Mouse (Mus musculus) megakaryocyte, adult 5-6 weeks (primary cell): ENCODE data around the gene Cpm. TPM values are rescaled to one million over a fixed set of nuclear protein-coding genes. Genes with fewer than 3 reads are reported as not detected.
"Not testable (repeated sequence)": the region's sequence is repeated elsewhere in the genome, so short reads cannot be mapped to it uniquely, and the experiment has no call there.

Experiments
- ATAC-seq: 2 replicates; pipeline ENCODE4 v1.8.0; 2016; ENCODE audit warnings: mild to moderate bottlenecking, inconsistent platforms; ENCODE audit not compliant: poor library complexity, severe bottlenecking
- total RNA-seq, 2 experiments: library from RNA; stranded (forward) in 1 of 2; stranded (reverse) in 1 of 2; fragments of 153-499, 151-499 nt in 1 of 2; fragments of 221-1000, 200-1000 nt in 1 of 2; gene quantifications; 2 replicates each; pipeline versions ENCODE4 v1.2.3 to v1.2.4; 2015 to 2017

Gene Cpm
- total RNA-seq, 2 experiments from 2014 or later, result 0.38 TPM; not detected in 1

- no peak for ATAC-seq
Observed at GRCm38 (mm10) chr10:117605283-117606243, 23.7 kb upstream of the Cpm start.

GRCm38 (mm10) chr10:117606423-117606822, 22.9 kb upstream of the Cpm start:
- ATAC-seq, result no peak

DNA sequence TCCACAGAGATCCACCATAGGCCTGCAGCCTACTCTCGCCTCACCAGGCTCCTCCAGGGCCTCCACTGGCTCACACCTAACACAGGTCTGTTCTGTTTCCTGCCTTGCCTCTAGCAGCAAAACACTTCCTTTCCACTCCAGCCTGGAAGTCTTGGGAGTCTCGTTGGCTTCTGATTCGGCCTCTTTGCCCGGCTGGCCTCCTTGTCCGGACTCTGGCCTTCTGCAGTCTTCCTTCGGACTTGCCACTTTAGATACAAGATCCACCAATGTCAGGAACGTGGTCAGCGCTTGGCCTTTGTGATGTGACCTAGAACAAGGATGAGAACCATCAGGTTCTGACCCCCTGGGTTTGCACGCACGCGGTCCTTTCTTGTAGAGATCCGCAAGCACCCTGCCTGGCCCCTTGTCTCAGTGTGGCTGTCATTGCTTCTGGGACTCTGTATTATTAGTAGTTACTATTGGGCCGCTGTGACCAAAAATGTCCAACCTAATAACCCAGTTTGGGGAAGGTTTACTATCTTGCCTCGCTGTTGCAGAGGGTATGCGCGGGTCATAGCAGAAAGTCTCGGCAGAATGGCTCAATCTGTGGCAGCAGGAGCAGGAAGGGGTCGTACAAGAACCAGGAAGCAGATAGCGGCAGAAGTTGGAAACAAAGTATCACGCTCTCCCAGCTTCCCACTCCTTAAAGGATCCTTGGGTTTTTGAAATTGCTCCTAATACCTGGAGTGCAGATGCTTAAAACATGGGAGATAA, 22.1 kb upstream of the Cpm start:
- no peak for ATAC-seq

DNA sequence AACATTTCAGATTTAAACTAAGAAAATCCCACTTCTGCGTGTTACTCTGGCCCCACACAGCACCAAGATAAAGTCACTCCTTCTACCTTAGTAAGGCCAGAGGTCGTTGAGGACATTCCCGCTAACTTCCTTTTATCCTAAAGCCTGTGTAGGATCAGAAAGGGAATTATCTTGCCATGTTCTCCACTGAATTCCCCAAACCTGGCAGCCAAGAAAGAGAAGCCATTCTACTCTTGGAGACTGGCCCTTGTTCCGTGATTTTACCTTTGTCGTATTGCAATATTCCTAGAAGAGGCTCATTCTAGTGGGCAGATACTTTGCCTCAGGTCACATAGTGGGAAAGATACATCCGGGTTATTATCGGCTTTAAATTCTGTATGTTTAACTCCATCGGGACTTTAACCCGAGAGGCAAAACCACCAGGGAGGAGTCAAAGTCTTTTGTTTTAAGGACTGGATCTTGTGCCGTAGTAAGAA, 21.5 kb upstream of the Cpm start:
- ATAC-seq, result no peak

- no peak for ATAC-seq
Observed at GRCm38 (mm10) chr10:117608487-117608886, 20.8 kb upstream of the Cpm start.

GRCm38 (mm10) chr10:117608988-117609809, 20.1 kb upstream of the Cpm start:
- ATAC-seq, result no peak

GRCm38 (mm10) chr10:117609810-117610090, 19.6 kb upstream of the Cpm start:
- no peak for ATAC-seq

DNA sequence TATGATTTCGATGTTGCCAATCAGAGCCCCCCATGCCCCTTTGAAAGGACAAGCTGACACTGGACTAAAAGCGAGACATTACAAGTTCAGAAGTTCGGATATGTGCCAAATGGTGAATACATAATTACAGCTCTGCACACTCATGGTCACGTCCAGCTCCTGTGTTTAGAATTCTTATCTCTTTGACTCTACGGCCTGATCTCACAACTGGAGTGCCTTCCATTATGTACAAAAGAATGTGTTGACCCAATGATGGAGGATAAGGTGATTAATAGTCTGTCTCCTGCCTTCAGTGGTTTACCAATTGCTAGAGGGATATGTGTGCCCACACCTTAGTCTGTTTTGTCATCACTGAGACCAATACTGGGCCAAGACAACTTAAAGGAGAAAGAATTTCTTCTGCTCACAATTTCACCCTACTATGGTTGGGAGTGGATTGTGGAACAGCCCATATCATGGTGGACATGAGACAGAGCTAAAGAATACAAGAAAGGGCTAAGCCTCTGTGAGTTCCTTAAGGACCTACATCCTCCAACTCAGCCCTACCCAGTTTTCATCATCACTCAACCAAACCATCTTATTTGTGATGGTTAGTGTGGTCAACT, 19.0 kb upstream of the Cpm start:
- no peak for ATAC-seq

DNA sequence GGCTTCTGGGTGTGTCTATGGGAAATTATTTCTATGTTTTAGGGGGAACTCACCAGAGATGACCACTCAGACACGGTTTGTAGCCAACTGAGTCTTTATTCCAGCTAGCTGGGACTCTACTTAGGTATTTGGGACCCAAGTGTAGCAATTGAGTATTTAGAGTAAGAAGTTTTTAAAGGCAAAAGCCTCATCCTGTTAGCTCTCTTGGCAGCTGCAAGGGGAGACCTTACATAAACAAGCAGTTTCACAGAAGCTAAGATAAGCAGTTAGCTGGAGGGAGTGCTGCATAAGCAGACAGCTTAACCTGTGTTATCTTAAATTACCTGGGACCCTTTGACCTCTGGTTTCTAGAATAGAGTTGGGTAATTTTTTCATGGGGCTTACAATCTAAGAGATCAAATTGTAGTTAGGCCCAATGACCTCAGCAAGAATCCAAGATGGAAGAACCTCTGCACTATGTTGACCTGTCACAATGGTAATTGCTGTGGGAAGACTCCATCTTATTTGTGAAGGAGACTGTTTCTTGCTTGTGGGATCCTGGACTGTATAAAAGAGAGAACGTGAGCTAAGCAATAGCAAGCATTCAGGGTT, 18.4 kb upstream of the Cpm start:
- ATAC-seq, result no peak

DNA sequence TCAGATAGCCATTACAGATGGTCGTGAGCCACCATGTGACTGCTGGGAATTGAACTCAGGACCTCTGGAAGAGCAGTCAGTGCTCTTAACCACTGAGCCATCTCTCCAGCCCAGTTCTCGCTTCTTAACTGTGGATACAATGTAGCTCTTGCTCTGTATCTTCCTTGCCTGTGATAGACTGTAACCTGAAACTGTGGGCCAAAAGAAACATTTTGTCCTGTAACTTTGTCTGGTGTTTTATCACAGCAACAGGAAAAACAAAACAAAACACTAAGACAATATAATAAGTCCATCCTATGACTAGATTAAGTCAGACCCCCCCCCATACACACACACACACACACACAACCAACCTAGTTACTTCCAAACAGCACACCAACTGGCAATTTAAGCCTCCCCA, 17.8 kb upstream of the Cpm start:
- ATAC-seq, result no peak

DNA sequence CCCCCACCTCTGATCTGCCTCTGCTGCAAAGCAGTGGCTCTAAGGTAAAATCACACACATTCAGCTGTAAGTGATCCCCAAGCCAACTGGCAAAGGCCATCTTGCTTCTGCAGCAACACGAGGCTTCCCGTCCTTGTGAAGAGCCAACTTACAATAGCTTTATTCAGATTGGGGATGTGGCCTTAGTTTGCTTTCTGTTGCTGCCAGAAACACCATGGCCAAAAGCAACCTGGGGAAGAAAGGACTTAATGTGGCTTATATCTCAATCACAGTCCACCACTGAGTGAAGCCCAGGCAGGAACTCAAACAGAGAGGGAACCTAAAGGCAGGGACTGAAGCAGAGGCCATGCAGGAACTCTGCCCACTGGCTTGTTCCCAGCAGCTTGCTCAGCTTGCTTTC, 17.3 kb upstream of the Cpm start:
- no peak for ATAC-seq

DNA sequence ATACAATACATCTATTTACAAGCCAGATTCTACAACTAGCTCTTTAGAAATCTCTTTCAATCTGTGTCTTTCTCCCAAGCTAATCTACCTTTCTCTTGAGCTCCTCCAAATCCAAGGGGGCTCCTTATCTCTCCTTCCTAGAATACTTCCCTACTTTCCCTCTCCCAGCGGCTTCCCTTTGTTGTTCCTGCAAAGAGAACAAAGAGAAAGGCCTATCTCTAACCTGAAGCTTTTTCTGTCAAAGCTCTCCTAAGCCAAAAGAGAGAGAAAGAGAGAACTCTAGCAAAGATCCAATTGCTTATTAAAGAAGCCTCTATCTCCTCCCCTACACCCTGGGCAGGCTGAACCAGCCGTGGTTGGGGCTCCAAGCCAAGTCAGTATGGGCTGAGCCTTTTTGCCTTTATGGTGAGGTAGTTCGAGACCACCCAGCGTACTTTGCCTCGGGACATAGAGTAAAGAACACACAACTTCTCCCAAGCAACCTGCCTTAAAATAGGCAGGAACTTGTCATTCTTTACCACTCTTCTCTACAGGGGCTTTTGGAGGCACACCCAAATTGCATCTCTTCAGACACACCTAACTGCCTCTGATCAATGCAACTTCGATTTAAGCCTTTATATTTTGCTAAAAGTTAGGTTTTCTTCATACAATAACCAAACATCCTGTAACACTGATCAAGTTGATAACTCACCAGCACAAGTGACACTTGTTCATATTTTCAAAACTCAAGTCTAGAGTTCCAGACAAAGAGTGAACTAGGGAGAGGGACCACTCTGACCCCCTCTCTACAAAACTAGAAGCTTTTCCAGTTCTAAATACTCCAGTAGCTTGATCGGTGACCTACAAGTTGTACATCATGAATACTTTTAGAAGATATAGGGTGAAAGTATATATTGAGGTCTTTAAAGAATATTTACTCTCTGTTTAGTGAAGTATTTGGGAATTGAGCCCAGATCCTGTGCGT, 16.4 kb upstream of the Cpm start:
- ATAC-seq, result no peak

- ATAC-seq, result no peak
Observed at GRCm38 (mm10) chr10:117613960-117614359, 15.3 kb upstream of the Cpm start.

DNA sequence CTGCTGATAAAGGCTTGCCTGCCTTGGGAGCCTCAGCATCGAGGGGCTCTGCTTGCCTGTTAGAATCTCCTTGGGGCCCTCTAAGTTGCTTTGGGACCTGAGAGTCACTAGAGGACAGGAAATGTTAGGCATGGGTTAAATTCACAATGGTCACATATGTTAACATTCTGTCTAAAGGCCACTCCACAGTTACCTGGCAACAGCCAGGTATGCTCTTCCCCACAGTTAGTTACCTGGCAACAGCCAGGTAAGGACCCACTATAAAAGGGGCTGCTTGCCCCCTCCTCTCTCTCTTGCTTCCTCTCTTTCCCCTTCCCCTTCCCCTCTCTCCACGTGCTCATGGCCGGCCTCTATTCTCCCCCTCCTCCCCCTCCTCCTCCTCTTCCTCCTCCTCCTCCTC, 14.9 kb upstream of the Cpm start:
- no peak for ATAC-seq

GRCm38 (mm10) chr10:117615239-117615638, 14.1 kb upstream of the Cpm start:
- no peak for ATAC-seq

- no peak for ATAC-seq
Observed at GRCm38 (mm10) chr10:117615746-117616145, 13.6 kb upstream of the Cpm start.

DNA sequence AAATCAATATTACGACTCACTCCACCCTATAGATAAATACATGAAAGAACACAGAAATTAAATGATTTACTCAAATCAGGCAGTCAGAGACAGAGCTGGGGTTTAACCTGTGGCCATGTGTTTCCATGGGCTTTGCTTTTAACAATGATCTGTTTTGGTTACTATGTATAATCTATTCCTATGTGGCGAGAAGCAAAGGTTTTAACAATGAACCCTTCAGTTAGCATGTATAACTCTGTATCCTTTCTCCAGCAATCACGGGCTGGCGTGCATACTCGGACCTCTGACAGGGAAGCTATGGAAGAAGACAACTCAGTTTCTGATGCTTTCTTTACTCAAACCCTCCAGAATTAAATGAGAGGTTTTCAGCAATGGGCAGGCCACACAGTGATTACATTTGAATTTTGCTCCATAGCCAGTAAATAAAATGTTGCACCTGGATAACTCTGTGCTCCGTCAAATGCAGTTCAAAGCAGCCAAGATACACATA, 13.1 kb upstream of the Cpm start:
- no peak for ATAC-seq

GRCm38 (mm10) chr10:117616765-117617164, 12.5 kb upstream of the Cpm start:
- ATAC-seq, result not testable (repeated sequence)
